Mouse (Mus musculus) megakaryocyte-erythroid progenitor cell, adult 5-6 weeks (primary cell): ENCODE measurements around the gene Slc2a9. TPM values are rescaled to one million over a fixed set of nuclear protein-coding genes. Genes with fewer than 3 reads are reported as not detected.

Experiments used
- ATAC-seq: replicated peaks from 2 replicates; pipeline ENCODE4 v1.8.0; 2016; ENCODE audit warnings: mild to moderate bottlenecking, inconsistent platforms; ENCODE audit not compliant: severe bottlenecking, poor library complexity, low FRiP score, low TSS enrichment
- total RNA-seq, 2 experiments: library from RNA; stranded (forward) in 1 of 2; stranded (reverse) in 1 of 2; fragments of 200-1000, 215-1000 nt in 1 of 2; fragments of >200 nt in 1 of 2; fragmentation: Nextera tagmentation in 1 of 2; gene quantifications; 2 replicates each; pipeline ENCODE4 v1.2.3; 2014 to 2017

The Slc2a9 gene
- total RNA-seq, 2 experiments from 2014 or later = 1.8 to 4.6 TPM

GRCm38 (mm10) chr5:38418799-38419198 lies 84.1 kb downstream of the Slc2a9 start:
- no peak for ATAC-seq

GRCm38 (mm10) chr5:38403612-38404011 lies 99.3 kb downstream of the Slc2a9 start:
- no peak for ATAC-seq

- no peak for ATAC-seq
Measured at GRCm38 (mm10) chr5:38402288-38402687, 100.7 kb downstream of the Slc2a9 start.

- no peak for ATAC-seq
Measured at GRCm38 (mm10) chr5:38388857-38389256, 114.1 kb downstream of the Slc2a9 start.

- ATAC-seq = no peak
Measured at GRCm38 (mm10) chr5:38388420-38388823, 114.5 kb downstream of the Slc2a9 start.

GRCm38 (mm10) chr5:38379970-38380369 lies 123.0 kb downstream of the Slc2a9 start:
- ATAC-seq = no peak

- no peak for ATAC-seq
Measured at GRCm38 (mm10) chr5:38372369-38372768, 130.6 kb downstream of the Slc2a9 start.

GRCm38 (mm10) chr5:38371308-38371707 lies 131.6 kb downstream of the Slc2a9 start:
- no peak for ATAC-seq

GRCm38 (mm10) chr5:38366650-38367470 lies 136.1 kb downstream of the Slc2a9 start:
- ATAC-seq = peak; percentile 61

GRCm38 (mm10) chr5:38365521-38365920 lies 137.4 kb downstream of the Slc2a9 start:
- ATAC-seq = no peak

GRCm38 (mm10) chr5:38364396-38364795 lies 138.5 kb downstream of the Slc2a9 start:
- no peak for ATAC-seq

GRCm38 (mm10) chr5:38359716-38360115 lies 143.2 kb downstream of the Slc2a9 start:
- no peak for ATAC-seq

- no peak for ATAC-seq
Measured at GRCm38 (mm10) chr5:38356927-38357326, 146.0 kb downstream of the Slc2a9 start.

GRCm38 (mm10) chr5:38350351-38350929 lies 152.5 kb downstream of the Slc2a9 start:
- no peak for ATAC-seq

- ATAC-seq = 0 out of 2 replicates have a peak, but pooled peaks have one; percentile 55
Measured at GRCm38 (mm10) chr5:38346646-38347432, 156.1 kb downstream of the Slc2a9 start.

GRCm38 (mm10) chr5:38343101-38343500 lies 159.8 kb downstream of the Slc2a9 start:
- ATAC-seq = no peak

- ATAC-seq = no peak
Measured at GRCm38 (mm10) chr5:38334582-38334981, 168.4 kb downstream of the Slc2a9 start.

- no peak for ATAC-seq
Measured at GRCm38 (mm10) chr5:38333381-38333780, 169.6 kb downstream of the Slc2a9 start.

- ATAC-seq = no peak
Measured at GRCm38 (mm10) chr5:38318966-38319786, 183.8 kb downstream of the Slc2a9 start, which contains the start of gene Drd5. TSS of gene Drd5 (plus strand) at chr5:38319367.
